Mouse (Mus musculus): Measurements from ENCODE around the gene Timp4.
A peak's percentile ranks its signal among the peaks of the same experiment; 100 is the strongest.
"Not testable (repeated sequence)": the region's sequence is repeated elsewhere in the genome, so short reads cannot be mapped to it uniquely, and the experiment has no call there.

The Timp4 gene

GRCm38 (mm10) chr6:115251531-115251985, 447 bp downstream of the Timp4 start:
- no peak for DNase-seq (ENCODE audit: low read depth)

- DNase-seq (ENCODE audit: low read depth) = no peak
These were observed 6.4 kb downstream of the Timp4 start for GRCm38 (mm10) chr6:115245500-115246058.

GRCm38 (mm10) chr6:115244222-115244621, 7.8 kb downstream of the Timp4 start:
- no peak for DNase-seq (ENCODE audit: low read depth)

GRCm38 (mm10) chr6:115241939-115242338, 10.1 kb downstream of the Timp4 start:
- no peak for DNase-seq (ENCODE audit: low read depth)

GRCm38 (mm10) chr6:115241131-115241699, 10.8 kb downstream of the Timp4 start:
- no peak for DNase-seq (ENCODE audit: low read depth)

- DNase-seq (ENCODE audit: low read depth) = not testable (repeated sequence)
These were observed 11.6 kb downstream of the Timp4 start for GRCm38 (mm10) chr6:115240431-115240830.

GRCm38 (mm10) chr6:115239335-115239734, 12.7 kb downstream of the Timp4 start:
- DNase-seq (ENCODE audit: low read depth) = no peak

GRCm38 (mm10) chr6:115238031-115239027, 13.7 kb downstream of the Timp4 start:
- no peak for DNase-seq (ENCODE audit: low read depth)

- no peak for DNase-seq (ENCODE audit: low read depth)
These were observed 19.4 kb downstream of the Timp4 start for GRCm38 (mm10) chr6:115232562-115232961.

GRCm38 (mm10) chr6:115231836-115232235, 20.2 kb downstream of the Timp4 start:
- no peak for DNase-seq (ENCODE audit: low read depth)

- no peak for DNase-seq (ENCODE audit: low read depth)
These were observed 21.4 kb downstream of the Timp4 start for GRCm38 (mm10) chr6:115230557-115230956.

GRCm38 (mm10) chr6:115227529-115227928, 24.5 kb downstream of the Timp4 start:
- DNase-seq (ENCODE audit: low read depth) = peak; percentile 41

GRCm38 (mm10) chr6:115227043-115227442, 25.0 kb downstream of the Timp4 start, which contains the start of gene Gm17482:
Gene Gm17482 (plus strand): TSS chr6:115227343.
- no peak for DNase-seq (ENCODE audit: low read depth)

- no peak for DNase-seq (ENCODE audit: low read depth)
These were observed 26.5 kb downstream of the Timp4 start for GRCm38 (mm10) chr6:115225519-115225918.

GRCm38 (mm10) chr6:115221215-115221641, 30.8 kb downstream of the Timp4 start:
- DNase-seq (ENCODE audit: low read depth) = no peak

GRCm38 (mm10) chr6:115213129-115213528, 38.9 kb downstream of the Timp4 start:
- DNase-seq (ENCODE audit: low read depth) = no peak

GRCm38 (mm10) chr6:115212132-115212903, 39.7 kb downstream of the Timp4 start:
- no peak for DNase-seq (ENCODE audit: low read depth)

GRCm38 (mm10) chr6:115210820-115211219, 41.2 kb downstream of the Timp4 start:
- no peak for DNase-seq (ENCODE audit: low read depth)

GRCm38 (mm10) chr6:115210187-115210586, 41.8 kb downstream of the Timp4 start:
- no peak for DNase-seq (ENCODE audit: low read depth)

GRCm38 (mm10) chr6:115203029-115203428, 49.0 kb downstream of the Timp4 start:
- DNase-seq (ENCODE audit: low read depth) = no peak

- DNase-seq (ENCODE audit: low read depth) = no peak
These were observed 51.3 kb downstream of the Timp4 start for GRCm38 (mm10) chr6:115200753-115201152.
